Mouse (Mus musculus) limb, embryonic 11.5 days (tissue): ENCODE measurements around the gene Zcchc24. TPM values are rescaled to one million over a fixed set of nuclear protein-coding genes. Genes with fewer than 3 reads are reported as not detected.

Source experiments
- ATAC-seq: fragments of 200-750 bp; cut with Nextera tagmentation; 2 replicates; pipeline ENCODE4 v1.8.0; 2017; ENCODE audit warnings: low read depth; ENCODE audit not compliant: insufficient number of reproducible peaks, low FRiP score, low TSS enrichment
- DNase-seq: peaks from one replicate; pipeline ENCODE4 v3.0.0-alpha.2; 2015; ENCODE audit warnings: low spot score
- H3K27ac ChIP-seq: fragments of 300-500 bp; sonication (generic); replicated peaks from 2 replicates; pipeline ENCODE4 v1.5.1; 2014; ENCODE audit warnings: low read depth, mild to moderate bottlenecking, low read length
- H3K27me3 ChIP-seq: fragments of 300-500 bp; sonication (generic); 2 replicates; pipeline ENCODE4 v1.6.1; 2014; ENCODE audit warnings: mild to moderate bottlenecking, low read length, mixed read lengths; ENCODE audit not compliant: control insufficient read depth, insufficient read depth
- H3K36me3 ChIP-seq: fragments of 300-500 bp; sonication (generic); 2 replicates; pipeline ENCODE4 v1.6.1; 2014; ENCODE audit warnings: mild to moderate bottlenecking, low read length, moderate library complexity, mixed read lengths; ENCODE audit not compliant: control insufficient read depth, insufficient read depth
- H3K4me1 ChIP-seq: fragments of 300-500 bp; sonication (generic); 2 replicates; pipeline ENCODE4 v1.6.1; 2014; ENCODE audit warnings: low read length, mixed read lengths; ENCODE audit not compliant: control insufficient read depth, insufficient read depth
- H3K4me2 ChIP-seq: fragments of 300-500 bp; sonication (generic); 2 replicates; pipeline ENCODE4 v1.6.1; 2014; ENCODE audit warnings: low read depth, mild to moderate bottlenecking, moderate library complexity; ENCODE audit not compliant: severe bottlenecking
- H3K4me3 ChIP-seq: fragments of 300-500 bp; sonication (generic); 2 replicates; pipeline ENCODE4 v1.5.1; 2014; ENCODE audit warnings: low read depth, low read length
- H3K9ac ChIP-seq: fragments of 300-500 bp; sonication (generic); 2 replicates; pipeline ENCODE4 v1.6.1; 2014; ENCODE audit warnings: mild to moderate bottlenecking, low read length
- H3K9me3 ChIP-seq: fragments of 300-500 bp; sonication (generic); 2 replicates; pipeline ENCODE4 v1.6.1; 2016; ENCODE audit warnings: low read length; ENCODE audit not compliant: control insufficient read depth
- WGBS: fragments of 180-500 bp; shearing (Covaris S2); extraction: QIAGEN DNeasy Blood & Tissue Kit; methylation state at CpG from one replicate; pipeline ENCODE4 v1.1.7; 2014; 5-methylcytosine and 5-hydroxymethylcytosine counted together
- polyA plus RNA-seq: library from polyadenylated mRNA; unstranded; fragments of >200 nt; fragmentation: Nextera tagmentation; extraction: Ambion mirVana; gene quantifications from 2 replicates; pipeline ENCODE4 v1.2.1, GENCODE M21; 2014

Gene Zcchc24
- polyA plus RNA-seq, 1 experiment from 2014 or later = 19.5 TPM

- ATAC-seq (no peak), DNase-seq (no peak)
- H3K27me3 ChIP-seq = no peaks in the 10 kb centered on the region
- H3K9ac ChIP-seq = no peak overlapping the region
- H3K4me3 ChIP-seq = no peak overlapping the region
- peaks cover 39% of the 10 kb centered on the region for H3K4me1 ChIP-seq
- H3K27ac ChIP-seq = no peak overlapping the region
- H3K4me2 ChIP-seq = no peak overlapping the region
- H3K36me3 ChIP-seq = no peaks in the 10 kb centered on the region
- 14% methylated on average over 4 of the region's 4 CpGs for WGBS
- H3K9me3 ChIP-seq = no peaks in the 10 kb centered on the region
Observed at GRCm38 (mm10) chr14:25713443-25713842, 55.4 kb downstream of the Zcchc24 start.

- no peak overlapping the region for H3K9ac ChIP-seq
- no peaks in the 10 kb centered on the region for H3K36me3 ChIP-seq
- no peak overlapping the region for H3K27ac ChIP-seq
- H3K4me1 ChIP-seq = peaks cover 31% of the 10 kb centered on the region
- no peak for DNase-seq
- no peak overlapping the region for H3K4me2 ChIP-seq
- H3K4me3 ChIP-seq = no peak overlapping the region
- no peaks in the 10 kb centered on the region for H3K27me3 ChIP-seq
- 57% methylated on average over 8 of the region's 8 CpGs for WGBS
- ATAC-seq = no peak
- no peaks in the 10 kb centered on the region for H3K9me3 ChIP-seq
Observed at GRCm38 (mm10) chr14:25711602-25712001, 57.2 kb downstream of the Zcchc24 start.

GRCm38 (mm10) chr14:25711177-25711576 is 57.7 kb downstream of the Zcchc24 start:
- Histone ChIP-seq H3K9ac (no peak overlapping the region), H3K36me3 (no peaks in the 10 kb centered on the region), H3K27ac (no peak overlapping the region), H3K4me2 (no peak overlapping the region), H3K4me1 (peaks cover 31% of the 10 kb centered on the region), H3K27me3 (no peaks in the 10 kb centered on the region), H3K9me3 (no peaks in the 10 kb centered on the region), H3K4me3 (no peak overlapping the region)
- WGBS = 62% methylated on average over 7 of the region's 7 CpGs
- ATAC-seq = no peak
- DNase-seq = no peak

- Histone ChIP-seq H3K27me3 (no peaks in the 10 kb centered on the region), H3K9me3 (no peaks in the 10 kb centered on the region), H3K9ac (no peak overlapping the region), H3K4me1 (peaks cover 31% of the 10 kb centered on the region), H3K27ac (no peak overlapping the region), H3K36me3 (no peaks in the 10 kb centered on the region), H3K4me2 (no peak overlapping the region), H3K4me3 (no peak overlapping the region)
- DNase-seq (no peak), ATAC-seq (no peak)
- 53% methylated on average over 4 of the region's 4 CpGs for WGBS
Observed at GRCm38 (mm10) chr14:25710681-25711080, 58.2 kb downstream of the Zcchc24 start.

- Histone ChIP-seq H3K36me3 (no peaks in the 10 kb centered on the region), H3K9me3 (no peaks in the 10 kb centered on the region), H3K9ac (no peak overlapping the region), H3K27ac (no peak overlapping the region), H3K27me3 (no peaks in the 10 kb centered on the region), H3K4me3 (no peak overlapping the region), H3K4me2 (no peak overlapping the region), H3K4me1 (peaks cover 31% of the 10 kb centered on the region)
- ATAC-seq = no peak
- DNase-seq = no peak
- WGBS = 52% methylated on average over 4 of the region's 4 CpGs
Observed at GRCm38 (mm10) chr14:25710073-25710472, 58.8 kb downstream of the Zcchc24 start.

- no peak overlapping the region for H3K4me3 ChIP-seq
- WGBS = 80% methylated on average over 2 of the region's 2 CpGs
- no peak for ATAC-seq
Observed at GRCm38 (mm10) chr14:25708917-25709316, 59.9 kb downstream of the Zcchc24 start.

GRCm38 (mm10) chr14:25708451-25708850 is 60.4 kb downstream of the Zcchc24 start:
- 69% methylated on average over 4 of the region's 4 CpGs for WGBS
- Histone ChIP-seq H3K4me1 (peaks cover 31% of the 10 kb centered on the region), H3K9me3 (no peaks in the 10 kb centered on the region), H3K9ac (no peak overlapping the region), H3K27ac (0 out of 2 replicates have a peak overlapping the region, but pooled peaks have one; percentile 55), H3K4me2 (no peak overlapping the region), H3K27me3 (no peaks in the 10 kb centered on the region), H3K4me3 (no peak overlapping the region), H3K36me3 (no peaks in the 10 kb centered on the region)
- DNase-seq (no peak), ATAC-seq (no peak)

More at GRCm38 (mm10) chr14:25708917-25709316, 59.9 kb downstream of the Zcchc24 start:
- DNase-seq = peak; percentile 30
- Histone ChIP-seq H3K36me3 (no peaks in the 10 kb centered on the region), H3K9me3 (no peaks in the 10 kb centered on the region), H3K27ac (0 out of 2 replicates have a peak overlapping the region, but pooled peaks have one; percentile 55), H3K4me2 (no peak overlapping the region), H3K4me1 (peaks cover 31% of the 10 kb centered on the region), H3K9ac (0 out of 2 replicates have a peak overlapping the region, but pooled peaks have one; percentile 7), H3K27me3 (no peaks in the 10 kb centered on the region)

- no peak overlapping the region for H3K4me2 ChIP-seq
- no peak overlapping the region for H3K4me3 ChIP-seq
- H3K4me1 ChIP-seq = peaks cover 31% of the 10 kb centered on the region
- 52% methylated on average over 5 of the region's 5 CpGs for WGBS
- no peaks in the 10 kb centered on the region for H3K9me3 ChIP-seq
- no peaks in the 10 kb centered on the region for H3K36me3 ChIP-seq
- H3K27me3 ChIP-seq = no peaks in the 10 kb centered on the region
- no peak overlapping the region for H3K27ac ChIP-seq
- ATAC-seq (no peak), DNase-seq (peak; percentile 72)
- H3K9ac ChIP-seq = no peak overlapping the region
Observed at GRCm38 (mm10) chr14:25707691-25708181, 61.1 kb downstream of the Zcchc24 start.

GRCm38 (mm10) chr14:25701986-25702385 is 66.9 kb downstream of the Zcchc24 start:
- Histone ChIP-seq H3K9ac (no peak overlapping the region), H3K27me3 (no peaks in the 10 kb centered on the region), H3K4me3 (no peak overlapping the region), H3K4me1 (no peaks in the 10 kb centered on the region), H3K36me3 (peaks cover 2% of the 10 kb centered on the region; the same call in 1 of the 2 replicates), H3K4me2 (no peak overlapping the region), H3K27ac (no peak overlapping the region), H3K9me3 (no peaks in the 10 kb centered on the region)
- ATAC-seq (0 out of 2 replicates have a peak, but pooled peaks have one; percentile 31), DNase-seq (peak; percentile 49)
